9 mouse cellular contexts compared by ENCODE assay signal in the genomic region with DNA sequence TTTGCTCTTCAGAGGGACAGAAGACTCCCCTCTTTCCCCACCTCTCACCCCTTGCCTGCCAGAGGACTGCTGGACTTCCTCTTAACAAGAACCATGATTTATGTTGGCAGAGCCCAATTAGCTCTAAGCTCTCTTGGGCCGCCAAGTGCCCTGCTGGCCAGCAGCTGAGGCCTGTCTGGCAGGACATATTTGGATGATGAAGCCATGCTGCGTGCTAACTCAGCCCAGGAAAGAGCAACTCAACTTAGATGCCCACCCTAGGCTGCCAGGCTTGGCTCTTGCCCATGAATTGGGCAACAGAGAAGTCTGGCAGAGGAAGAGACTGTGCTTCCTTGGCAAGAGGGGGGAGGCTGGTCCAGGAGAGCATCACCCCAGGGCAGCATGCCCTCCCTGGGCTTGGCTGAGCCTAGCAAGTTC. TPM values are rescaled to one million over a fixed set of nuclear protein-coding genes. Genes with fewer than 3 reads are reported as not detected.
DNase-seq lines count a peak whose midpoint lies in the region; ATAC-seq and TF ChIP-seq lines count a peak whose summit lies in the region.
"Had no signal": no experiment of that assay in that cellular context is flagged by ENCODE, and none has a peak within 500 bp of the region (broad histone marks: within the 10 kb centered on the region; RNA-seq: fewer than 3 reads in every experiment).

No protein-coding gene starts in this region.

- H3K4me3 ChIP-seq in lung, embryonic 15.5 days = no peak overlapping the region
- H3K4me3 ChIP-seq in intestine, postnatal 0 days (ENCODE audit: low read depth, low read length) = no peak overlapping the region
- H3K4me3 ChIP-seq: limb, embryonic 12.5 days had no signal

- TF ChIP-seq CTCF in intestine, postnatal 0 days (IDR thresholded peaks at IDR 0.05; ENCODE audit: low read depth) = no peak

- H3K9me3 ChIP-seq in lung, embryonic 15.5 days = no peaks in the 10 kb centered on the region
- H3K9me3 ChIP-seq in intestine, postnatal 0 days (ENCODE audit: control insufficient read depth) = no peaks in the 10 kb centered on the region
- H3K9me3 ChIP-seq: limb, embryonic 12.5 days had no signal

- peak; percentile 48; the same call in 1 of the 2 replicates for ATAC-seq in frontal cortex, adult (ENCODE audit: low TSS enrichment)
- ATAC-seq in lung, embryonic 15.5 days (ENCODE audit: borderline replicate concordance, extremely low read depth, low FRiP score, low TSS enrichment) = no peak
- no peak for ATAC-seq in intestine, postnatal 0 days

- H3K4me2 ChIP-seq in lung, embryonic 15.5 days = no peak overlapping the region
- H3K4me2 ChIP-seq in intestine, postnatal 0 days (replicated peaks; ENCODE audit: low read depth) = no peak overlapping the region
- H3K4me2 ChIP-seq: limb, embryonic 12.5 days had no signal

- no peak for DNase-seq in frontal cortex, postnatal 25 days (ENCODE audit: low spot score in 2 of 2)
- DNase-seq in right cerebral cortex, postnatal 14 days = peak; percentile 15
- no peak for DNase-seq in right cerebral cortex, adult 18-20 months
- DNase-seq in gastrocnemius, adult 18-20 months (ENCODE audit: low spot score) = peak; percentile 42
- DNase-seq in spleen, postnatal 36 days (ENCODE audit: low spot score in 2 of 2) = no peak

- H3K4me1 ChIP-seq in lung, embryonic 15.5 days = peaks cover 23% of the 10 kb centered on the region
- no peaks in the 10 kb centered on the region for H3K4me1 ChIP-seq in intestine, postnatal 0 days (replicated peaks; ENCODE audit: control insufficient read depth, insufficient read depth, low read length)

- no peak overlapping the region for H3K9ac ChIP-seq in lung, embryonic 15.5 days
- no peak overlapping the region for H3K9ac ChIP-seq in intestine, postnatal 0 days (ENCODE audit: low read depth, low read length)
- H3K9ac ChIP-seq: limb, embryonic 12.5 days had no signal

- WGBS in lung, embryonic 15.5 days = 34% methylated on average over 2 of the region's 2 CpGs
- 60% methylated on average over 2 of the region's 2 CpGs for WGBS in intestine, postnatal 0 days

- peak overlapping the region; percentile 81 for H3K27ac ChIP-seq in lung, embryonic 15.5 days
- H3K27ac ChIP-seq in intestine, postnatal 0 days (ENCODE audit: low read depth, low read length) = no peak overlapping the region
- H3K27ac ChIP-seq: limb, embryonic 12.5 days had no signal

- no peaks in the 10 kb centered on the region for H3K36me3 ChIP-seq in lung, embryonic 15.5 days
- no peaks in the 10 kb centered on the region for H3K36me3 ChIP-seq in intestine, postnatal 0 days (ENCODE audit: control insufficient read depth, insufficient read depth)
- H3K36me3 ChIP-seq: limb, embryonic 12.5 days had no signal

- H3K27me3 ChIP-seq in lung, embryonic 15.5 days = no peaks in the 10 kb centered on the region
- no peaks in the 10 kb centered on the region for H3K27me3 ChIP-seq in intestine, postnatal 0 days (replicated peaks; ENCODE audit: control insufficient read depth, insufficient read depth, low read length)
- H3K27me3 ChIP-seq: limb, embryonic 12.5 days had no signal

RNA-seq across cellular contexts. Expression of gene Trabd2b, which starts 20.1 kb away (rescaled TPM):
- total RNA-seq in gastrocnemius, adult 18-20 months (2021) = 1 to 10 TPM in 1 of 2 experiments, under 1 TPM in 1; 0.96 to 2.0 TPM
- 4.4 and 5.1 TPM in 2 replicates for polyA plus RNA-seq in lung, embryonic 15.5 days (2015; fragmentation: Nextera tagmentation; extraction: Ambion mirVana)
- polyA plus RNA-seq in intestine, postnatal 0 days (2015; fragmentation: Nextera tagmentation; extraction: Ambion mirVana) = 0.20 and 0.27 TPM in 2 replicates

Comparison
In these comparisons a context has a peak if more than half of its experiments do, and no peak if none do; other contexts are left out.
1. DNase-seq: peak in right cerebral cortex, postnatal 14 days (single experiment) and gastrocnemius, adult 18-20 months (single experiment); none in frontal cortex, postnatal 25 days (0 of 2), right cerebral cortex, adult 18-20 months (single experiment) and spleen, postnatal 36 days (0 of 2).